Mouse (Mus musculus): ENCODE measurements around the gene Dhx58. TPM values are rescaled to one million over a fixed set of nuclear protein-coding genes. Genes with fewer than 3 reads are reported as not detected.

Dhx58 gene
- 5.9 and 6.5 TPM in 2 replicates for polyA plus RNA-seq (2012; rRNA removed)

DNA sequence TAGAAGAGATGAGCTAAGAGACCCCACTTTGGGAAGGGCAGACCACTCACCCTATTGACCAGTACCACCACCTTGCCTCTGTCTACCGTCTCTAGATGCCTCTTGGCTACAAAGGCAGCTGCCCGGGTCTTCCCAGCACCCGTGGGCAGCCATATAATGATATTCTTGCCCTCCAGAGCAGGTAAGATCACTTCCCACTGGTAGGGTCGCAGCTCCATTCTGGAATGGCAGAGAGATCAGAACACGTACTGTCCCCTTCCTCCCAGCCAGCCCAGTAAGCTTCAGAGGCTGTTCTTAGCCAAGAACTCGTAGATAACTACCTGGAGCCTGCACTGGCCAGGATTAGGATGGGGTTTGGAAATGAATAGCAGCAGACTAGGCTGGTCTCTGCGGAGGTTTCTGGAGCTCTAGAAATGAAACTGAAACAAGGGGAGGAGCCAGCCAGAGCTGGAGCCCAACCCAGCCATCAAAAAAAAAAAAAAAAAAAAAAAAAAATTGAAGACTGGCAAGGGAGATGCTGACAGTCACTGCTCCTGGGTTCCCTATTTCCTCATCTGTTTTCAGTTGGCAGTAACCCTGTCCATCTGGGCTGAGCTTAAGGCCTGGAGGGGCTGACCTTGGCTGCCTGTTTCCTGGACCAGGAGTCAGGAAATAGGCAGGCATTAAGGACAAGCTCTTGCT, at the start of gene Dhx58:
Gene Dhx58, minus strand, starts transcription at position 421 of the 681 bp plus-strand sequence.
- no peak for DNase-seq (ENCODE audit: low read depth)

DNA sequence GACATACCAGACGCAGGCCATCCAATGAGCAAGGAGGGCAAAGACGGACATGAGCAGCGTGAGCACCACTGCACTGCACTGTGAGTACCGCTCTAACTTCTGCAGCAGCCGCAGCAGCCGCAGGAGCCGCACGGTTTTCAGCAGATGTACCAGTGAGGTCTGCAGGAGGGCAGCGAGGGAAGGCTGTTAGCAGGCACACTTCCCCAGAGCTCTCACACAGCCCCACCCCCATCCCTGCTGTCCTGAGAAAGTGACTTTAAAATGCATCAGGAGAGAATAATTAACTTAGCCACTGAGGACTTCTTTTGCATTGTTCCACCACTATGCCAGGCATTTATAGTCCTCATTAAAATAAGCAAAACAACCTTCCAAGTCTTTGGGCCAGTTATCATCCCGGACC, 48.2 kb upstream of the Dhx58 start:
- DNase-seq (ENCODE audit: low read depth) = no peak

DNA sequence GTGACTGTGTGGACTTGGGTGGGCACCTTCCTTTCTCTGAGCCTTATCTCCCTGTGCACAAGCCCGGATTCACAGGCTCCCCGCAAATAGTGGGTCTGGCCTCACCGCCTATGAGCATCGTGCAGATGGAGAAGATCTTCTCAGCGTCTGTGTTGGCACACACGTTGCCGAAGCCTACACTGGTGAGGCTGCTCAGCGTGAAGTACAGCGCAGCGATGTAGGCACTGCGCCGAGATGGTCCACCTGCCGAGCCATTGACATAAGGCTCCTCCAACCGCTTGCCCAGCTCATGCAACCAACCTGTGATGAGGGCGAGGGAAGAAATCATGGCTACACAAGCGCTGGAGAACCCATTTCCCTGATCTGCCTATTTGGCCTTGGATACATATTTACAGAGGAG, 46.1 kb upstream of the Dhx58 start:
- no peak for DNase-seq (ENCODE audit: low read depth)

DNA sequence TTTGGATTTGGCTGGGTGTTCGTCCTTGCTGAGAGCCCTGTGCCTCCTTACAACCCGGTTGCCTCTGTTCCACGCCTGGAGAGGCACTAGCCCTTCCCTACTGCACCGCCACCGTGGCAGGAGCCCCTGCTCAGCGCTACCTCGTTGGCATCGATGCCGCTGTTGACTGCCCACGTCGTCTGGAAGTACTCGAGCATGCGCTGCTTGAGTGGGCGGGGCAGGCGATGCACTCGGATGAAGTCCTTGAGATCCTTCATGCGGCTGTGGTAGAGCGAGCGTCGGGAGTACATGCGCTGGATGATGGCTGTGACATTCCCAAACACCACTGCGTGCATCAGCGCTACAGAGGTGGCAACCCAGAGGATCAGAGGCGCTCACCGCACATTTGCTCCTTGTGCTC, 45.4 kb upstream of the Dhx58 start:
- no peak for DNase-seq (ENCODE audit: low read depth)

DNA sequence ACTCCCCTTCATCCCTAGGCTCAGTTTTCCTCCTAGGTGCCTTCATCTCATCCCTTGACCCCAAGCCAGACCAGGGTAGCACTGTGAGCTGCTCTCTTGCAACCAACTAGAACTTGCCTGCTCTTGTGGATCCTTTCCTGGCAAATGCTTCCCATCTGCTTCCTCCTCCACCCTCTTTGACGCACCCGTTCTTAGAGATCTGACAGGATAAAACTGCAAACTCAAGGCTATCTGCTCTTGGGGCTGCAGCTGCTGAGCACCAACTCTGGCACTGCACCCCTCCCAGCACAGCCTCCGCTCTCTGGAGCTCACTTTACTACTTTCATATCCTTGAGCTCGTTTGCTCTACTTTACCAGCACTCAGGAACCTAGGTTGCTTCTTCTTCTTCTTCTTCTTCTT, 44.5 kb upstream of the Dhx58 start:
- DNase-seq (ENCODE audit: low read depth) = no peak

DNA sequence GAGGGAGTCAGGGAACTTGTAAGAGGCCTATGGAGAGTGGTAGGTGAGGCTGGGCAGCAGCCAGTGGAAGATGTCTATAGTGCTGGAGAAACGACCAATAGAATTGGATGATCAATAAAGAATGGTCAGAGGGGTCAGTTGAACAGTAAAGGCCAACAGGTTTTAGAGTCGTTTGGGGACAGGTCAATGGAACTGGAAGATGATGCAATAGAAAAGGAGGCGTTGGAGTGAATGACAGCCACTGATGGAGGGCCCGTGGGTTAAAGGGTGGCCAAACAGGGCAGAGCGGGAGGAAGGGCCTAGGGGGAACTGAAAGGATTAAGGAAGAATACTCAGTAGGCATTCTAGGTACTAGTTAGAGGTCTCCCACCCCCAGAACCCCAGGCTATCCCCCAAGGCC, 43.0 kb upstream of the Dhx58 start:
- DNase-seq (ENCODE audit: low read depth) = no peak

DNA sequence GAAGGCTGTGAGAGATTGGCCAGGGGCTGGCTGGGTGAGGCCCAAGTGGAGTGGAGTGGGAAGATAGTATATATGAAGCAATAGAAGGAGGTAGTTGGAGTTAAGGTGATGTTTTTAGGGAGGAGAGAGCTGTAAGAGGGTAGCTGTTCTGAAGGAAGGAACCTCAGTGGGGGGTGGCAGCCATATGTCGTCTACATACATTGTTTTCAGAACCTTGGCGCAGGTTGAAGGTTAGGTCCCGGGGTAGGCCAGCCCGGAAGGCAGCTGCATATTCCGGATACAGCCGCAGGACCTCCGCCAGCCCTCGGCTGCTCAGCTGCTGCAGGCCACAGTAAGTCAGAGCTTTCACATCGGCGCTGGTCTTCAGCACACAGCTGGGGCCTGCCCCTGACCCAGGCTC, 42.5 kb upstream of the Dhx58 start:
- no peak for DNase-seq (ENCODE audit: low read depth)

DNA sequence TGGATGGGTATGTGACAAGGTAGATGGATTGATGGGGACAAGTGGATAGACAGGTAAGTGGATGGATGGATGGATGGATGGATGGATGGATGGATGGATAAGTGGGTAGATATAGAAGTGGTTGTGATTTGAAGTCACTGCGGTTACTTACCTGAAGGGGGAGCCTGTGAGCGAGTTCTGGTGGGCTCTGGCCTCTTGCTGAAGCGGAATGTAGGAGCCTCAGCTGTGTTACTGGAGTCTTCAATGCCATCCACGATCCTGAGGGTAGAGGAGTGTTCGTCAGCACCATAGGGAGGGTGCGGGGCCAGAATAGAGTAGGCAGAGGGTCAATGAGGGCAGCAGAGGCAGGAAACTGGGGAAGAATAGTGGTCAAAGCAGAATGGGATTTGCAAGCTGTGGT, 41.0 kb upstream of the Dhx58 start:
- DNase-seq (ENCODE audit: low read depth) = no peak

DNA sequence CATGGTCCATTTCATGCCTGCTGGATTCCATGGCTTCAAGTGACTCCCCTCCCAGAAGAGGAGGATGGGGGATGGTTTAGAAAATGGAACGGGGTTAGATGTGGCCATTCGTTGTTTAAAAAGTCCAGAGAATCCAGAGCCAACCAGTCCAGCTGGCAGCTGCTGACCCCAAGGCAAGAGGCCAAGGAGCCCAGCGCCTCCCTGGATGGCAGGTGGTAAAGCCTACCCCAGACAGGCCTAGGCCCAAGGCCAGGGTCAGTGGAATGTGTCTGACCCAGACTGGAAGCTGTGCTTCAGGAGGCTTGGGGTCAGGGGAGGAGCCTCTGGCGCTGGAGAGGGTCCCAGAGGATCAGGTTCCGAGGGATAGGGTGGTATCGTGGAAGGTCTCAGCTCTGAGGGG, 37.3 kb upstream of the Dhx58 start:
- no peak for DNase-seq (ENCODE audit: low read depth)

DNA sequence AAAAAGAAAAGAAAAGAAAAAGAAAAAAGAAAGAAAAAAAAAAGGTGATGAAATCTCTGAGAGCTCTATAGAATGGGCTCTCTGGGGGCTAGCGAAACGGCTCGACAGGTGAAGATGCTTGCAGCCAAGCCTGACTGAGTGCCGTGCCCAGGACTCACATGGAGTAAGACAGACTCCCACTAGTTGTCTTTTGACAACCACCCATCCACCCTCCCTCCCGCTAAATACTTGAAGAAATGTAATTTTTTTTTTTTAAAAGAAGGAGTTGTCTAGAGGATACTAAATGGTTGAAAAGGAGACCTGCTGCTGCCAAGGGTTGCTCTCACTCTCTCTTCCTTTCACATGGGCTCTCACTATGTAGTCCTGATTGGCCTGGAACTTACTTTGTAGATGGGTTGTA, 34.7 kb upstream of the Dhx58 start:
- DNase-seq (ENCODE audit: low read depth) = no peak

DNA sequence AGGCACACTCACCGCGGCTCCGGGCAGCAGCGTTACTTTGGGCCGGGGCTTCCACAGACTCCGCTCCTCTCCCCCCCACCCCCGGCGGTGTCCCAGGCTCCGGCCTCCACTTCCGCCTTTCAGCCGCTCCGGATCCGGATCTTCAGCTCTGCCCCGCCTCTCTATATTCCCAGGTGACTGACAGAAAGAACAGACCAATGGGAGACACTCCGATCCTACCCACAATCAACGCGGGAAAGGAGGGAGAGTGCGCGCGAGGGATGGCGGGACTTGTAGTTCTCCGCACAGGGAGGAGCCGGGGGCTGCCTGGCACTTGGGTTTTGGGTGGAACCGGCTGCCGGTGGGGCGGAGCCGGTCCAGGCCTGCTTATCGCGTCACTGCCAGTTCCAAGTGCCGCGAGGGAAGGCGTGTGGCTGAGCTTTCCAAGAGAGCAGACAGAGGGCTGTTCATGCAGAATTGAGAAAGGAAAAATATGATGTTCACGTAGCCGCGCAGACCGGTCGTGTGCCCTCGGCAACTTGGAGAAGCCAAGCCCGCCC, 34.1 kb upstream of the Dhx58 start, which contains the start of gene Rab5c:
Gene Rab5c, minus strand, starts transcription at position 150 of the 539 bp plus-strand sequence.
- DNase-seq (ENCODE audit: low read depth) = peak; percentile 87

DNA sequence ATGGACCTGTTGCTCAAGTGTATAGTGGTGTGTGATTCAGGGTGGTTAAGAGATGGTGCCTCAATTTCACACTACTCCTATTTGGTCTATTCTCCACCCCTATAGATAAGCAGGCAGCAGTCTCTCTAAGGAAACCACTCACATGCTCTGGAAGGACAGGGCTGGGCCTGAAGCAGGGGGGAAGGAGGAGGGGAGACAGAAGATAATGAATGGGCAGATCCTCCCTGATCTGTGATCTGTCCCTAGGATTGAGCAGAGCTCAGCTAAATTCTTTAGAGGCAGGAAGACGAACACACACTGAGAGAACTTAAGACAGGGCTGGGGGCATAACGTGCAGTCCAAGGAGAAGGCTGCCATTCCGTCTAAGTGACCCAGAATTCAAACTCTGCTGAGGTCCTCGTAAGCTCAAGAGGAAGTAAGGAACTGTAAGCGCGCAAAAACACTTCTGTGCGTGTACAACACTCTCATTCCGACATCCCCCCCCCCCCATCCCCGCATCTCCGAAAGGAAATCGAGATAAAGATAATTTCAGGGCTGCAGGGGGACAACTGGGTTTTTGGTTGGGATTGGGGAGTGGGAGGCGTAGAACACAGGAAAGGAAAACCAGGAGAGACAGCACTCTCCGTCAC, 33.1 kb upstream of the Dhx58 start:
- DNase-seq (ENCODE audit: low read depth) = no peak

DNA sequence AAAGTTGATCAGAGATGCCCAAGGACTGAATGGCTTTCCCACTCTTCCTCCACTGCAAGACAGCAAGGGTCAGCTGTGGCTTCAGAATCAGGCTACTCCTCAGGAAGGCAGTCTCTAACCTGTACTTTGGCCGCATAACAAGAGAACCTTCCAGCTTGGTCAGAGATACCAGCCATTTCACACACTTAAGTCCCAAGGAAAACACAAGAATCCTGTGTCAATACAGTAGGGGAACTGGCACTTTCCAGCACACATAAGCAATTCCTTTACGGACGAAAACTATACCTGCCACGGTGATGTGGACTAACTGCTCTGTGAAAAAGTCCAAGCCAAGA, 32.6 kb upstream of the Dhx58 start:
- DNase-seq (ENCODE audit: low read depth) = no peak

DNA sequence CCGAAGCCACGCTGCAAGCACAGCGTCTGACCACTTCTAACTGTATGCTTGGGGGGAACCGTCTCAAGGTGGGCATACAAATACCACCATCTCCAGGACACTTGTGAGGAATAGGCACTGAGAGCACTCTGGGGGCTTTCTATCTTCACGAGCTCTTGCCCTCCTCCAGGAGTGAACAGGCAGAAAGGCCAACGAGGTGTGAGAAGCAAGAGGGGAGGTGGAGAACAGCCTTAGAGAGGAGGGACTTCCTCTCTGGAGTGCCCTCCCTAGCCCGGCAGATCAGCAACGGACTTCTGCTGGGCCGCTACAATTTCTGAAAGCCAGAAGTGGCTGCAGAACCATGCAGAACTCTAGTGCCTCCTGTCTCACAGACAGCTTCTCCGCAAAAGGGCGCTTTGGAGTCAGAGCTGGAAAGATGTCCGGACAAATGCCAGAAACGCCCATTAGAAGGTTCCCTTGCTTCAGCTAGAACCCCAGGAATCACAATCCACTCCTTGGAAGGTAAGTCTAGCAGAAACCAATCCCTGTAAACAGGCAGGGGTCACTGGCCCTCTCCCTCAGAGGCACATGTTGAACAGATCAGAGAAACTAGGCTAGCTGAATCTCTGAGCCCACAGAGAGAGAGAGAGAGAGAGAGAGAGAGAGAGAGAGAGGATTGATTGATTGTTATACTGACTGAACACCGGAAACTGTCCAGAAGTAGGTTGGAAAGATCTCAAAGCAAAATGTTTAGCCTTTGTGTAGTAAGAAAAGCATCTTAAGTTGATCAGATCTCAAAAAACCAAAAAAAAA, 32.1 kb upstream of the Dhx58 start:
- DNase-seq (ENCODE audit: low read depth) = no peak

DNA sequence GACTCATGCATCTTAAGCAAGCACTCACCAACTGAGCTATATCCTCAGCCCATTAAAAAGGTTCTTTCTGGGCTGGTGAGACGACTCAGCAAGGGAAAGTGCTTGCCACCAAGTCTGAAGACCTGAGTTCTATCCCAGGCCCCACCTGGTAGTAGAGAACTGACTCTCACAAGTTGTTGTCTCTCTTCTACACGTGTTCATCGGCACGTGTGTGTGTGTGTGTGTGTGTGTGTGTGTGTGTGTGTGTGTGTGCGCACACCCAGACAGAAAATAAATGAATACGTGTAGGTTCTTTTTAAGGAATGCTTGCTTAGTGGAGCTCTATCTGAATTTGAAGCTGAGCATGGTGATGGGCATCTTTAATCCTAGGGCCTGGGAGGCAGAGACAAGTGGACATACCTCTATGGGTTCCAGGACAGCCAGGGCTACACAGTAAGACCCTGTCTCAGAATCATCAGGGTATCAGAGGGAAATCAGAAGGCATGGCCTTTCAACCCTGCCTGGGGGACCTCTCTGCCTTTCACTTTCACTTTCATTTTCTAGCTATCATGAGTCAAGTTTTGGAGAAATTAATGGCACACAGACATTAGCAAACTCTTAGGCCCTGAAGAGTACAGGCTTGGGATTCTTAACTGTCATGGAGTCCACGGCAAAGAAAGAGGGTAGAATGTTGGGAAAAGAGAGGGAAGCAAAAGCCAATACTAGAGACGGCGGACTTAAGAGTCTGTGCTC, 31.2 kb upstream of the Dhx58 start:
- no peak for DNase-seq (ENCODE audit: low read depth)

DNA sequence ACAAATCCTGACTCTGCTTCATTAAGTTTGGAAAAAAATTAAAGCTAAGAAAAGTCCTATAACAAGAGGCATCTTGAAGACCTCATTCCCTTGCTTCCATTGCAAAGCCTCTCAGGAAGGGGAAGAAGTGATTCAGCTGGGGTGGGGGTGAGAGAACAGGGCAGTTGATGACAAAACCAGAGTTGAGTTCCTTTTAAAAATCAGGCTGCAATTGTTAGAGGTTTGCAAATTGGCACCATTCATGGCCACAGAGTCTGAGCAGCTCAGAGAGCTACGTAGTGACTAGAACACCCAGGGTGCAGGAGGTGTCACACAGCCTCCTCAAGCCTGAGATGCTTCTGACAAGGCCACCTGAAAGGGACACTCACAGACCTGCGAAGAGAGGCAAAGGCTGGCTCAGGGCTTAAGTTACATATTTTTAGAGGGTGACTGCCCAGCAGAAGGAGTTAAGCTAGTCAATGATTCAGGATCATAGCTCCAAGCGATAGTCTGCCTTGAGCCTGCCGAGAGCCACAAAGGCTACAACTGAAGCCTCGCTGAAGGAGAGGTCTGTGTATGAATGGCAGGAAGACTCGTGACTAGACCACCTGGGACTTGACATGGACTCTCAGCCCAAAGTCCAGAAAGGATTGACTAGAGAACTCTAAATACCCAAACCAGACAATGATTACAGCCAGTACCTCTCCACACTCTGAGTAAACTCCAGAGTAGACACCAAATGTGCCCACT, 26.6 kb upstream of the Dhx58 start:
- no peak for DNase-seq (ENCODE audit: low read depth)

DNA sequence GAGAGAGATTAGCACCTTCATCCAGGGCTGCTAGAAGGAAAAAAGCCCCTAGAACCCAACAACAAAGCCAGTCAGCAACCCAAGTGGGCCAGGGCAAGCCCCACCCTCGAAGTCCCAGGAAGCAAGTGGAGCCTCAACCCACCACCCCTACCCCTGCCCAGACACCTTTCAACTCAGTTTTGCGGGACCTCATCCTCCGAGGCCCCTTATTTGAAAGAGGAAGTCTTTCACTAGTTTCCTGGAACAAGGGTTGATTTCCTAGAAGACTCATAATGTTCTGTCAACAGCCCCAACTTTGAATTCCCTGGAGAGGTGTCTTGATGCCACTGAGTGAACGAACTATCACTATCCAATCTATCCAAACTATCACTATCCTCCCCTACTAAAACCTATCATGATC, 25.9 kb upstream of the Dhx58 start:
- DNase-seq (ENCODE audit: low read depth) = no peak

DNA sequence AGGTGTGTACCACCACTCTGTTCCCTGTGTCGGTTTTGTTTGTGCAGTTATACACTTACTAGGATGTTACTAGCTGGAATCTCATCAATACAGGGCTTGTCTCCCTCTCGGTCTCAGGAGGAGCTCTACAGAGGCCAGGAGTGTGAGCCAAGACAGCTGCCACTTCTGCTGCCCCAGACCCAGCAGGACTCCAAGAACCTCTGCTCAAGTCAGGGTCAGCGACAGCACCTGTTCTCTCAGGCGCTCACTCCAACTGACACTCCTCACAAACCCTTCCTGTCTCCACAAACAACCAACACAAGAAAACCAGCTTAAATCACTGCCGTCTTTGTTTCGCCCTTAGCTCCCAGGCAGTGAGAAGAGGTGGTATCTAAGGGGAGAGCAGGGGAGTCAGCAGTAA, 24.5 kb upstream of the Dhx58 start:
- DNase-seq (ENCODE audit: low read depth) = no peak

DNA sequence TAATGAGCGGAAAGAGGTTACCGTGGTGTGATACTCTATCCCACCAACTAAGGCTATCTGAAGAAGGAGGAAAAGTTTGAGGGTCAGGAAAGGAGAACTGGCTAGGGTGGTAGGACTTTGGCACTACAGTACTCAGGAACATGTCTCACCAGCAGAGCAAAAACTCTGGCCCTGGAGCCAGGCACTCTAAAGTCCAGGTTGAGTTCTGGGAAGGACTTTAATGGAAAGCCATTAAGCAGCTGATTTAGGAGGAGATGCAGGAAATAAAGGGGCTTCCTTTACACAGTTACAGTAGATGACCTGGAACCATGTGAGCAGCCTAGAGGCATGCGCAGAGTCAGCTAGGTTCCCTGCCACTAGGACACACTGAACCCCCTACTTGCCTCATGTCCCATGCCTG, 23.1 kb upstream of the Dhx58 start:
- DNase-seq (ENCODE audit: low read depth) = no peak

DNA sequence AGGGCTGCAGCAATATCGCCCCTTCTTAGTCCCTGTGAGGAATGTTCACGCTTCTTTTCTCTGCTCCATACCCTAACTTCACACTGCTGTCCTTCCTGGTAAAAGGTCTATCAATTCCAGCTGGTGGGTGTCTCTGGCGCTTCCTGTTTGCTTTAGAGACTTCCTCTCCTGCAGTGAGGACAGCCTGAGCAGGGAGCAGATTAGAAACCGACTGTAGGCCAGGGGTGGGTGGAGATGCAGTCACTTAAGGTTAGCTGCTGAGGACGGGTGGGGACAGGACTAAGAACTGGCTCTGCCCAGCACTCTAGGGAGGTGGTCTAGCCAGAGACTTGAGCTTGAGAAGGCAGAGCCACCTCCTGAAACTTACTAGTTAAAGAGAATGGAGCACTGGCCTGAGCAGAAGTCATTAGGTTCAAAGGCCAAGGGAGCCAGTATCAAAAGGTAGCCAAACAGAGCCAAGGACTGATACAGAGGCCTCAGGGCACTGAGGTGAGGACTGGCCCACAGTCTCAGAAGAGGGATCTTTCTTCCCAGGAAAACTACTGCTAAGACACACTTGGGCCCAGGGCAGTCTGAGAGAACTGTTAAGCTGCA, 20.9 kb upstream of the Dhx58 start:
- no peak for DNase-seq (ENCODE audit: low read depth)

DNA sequence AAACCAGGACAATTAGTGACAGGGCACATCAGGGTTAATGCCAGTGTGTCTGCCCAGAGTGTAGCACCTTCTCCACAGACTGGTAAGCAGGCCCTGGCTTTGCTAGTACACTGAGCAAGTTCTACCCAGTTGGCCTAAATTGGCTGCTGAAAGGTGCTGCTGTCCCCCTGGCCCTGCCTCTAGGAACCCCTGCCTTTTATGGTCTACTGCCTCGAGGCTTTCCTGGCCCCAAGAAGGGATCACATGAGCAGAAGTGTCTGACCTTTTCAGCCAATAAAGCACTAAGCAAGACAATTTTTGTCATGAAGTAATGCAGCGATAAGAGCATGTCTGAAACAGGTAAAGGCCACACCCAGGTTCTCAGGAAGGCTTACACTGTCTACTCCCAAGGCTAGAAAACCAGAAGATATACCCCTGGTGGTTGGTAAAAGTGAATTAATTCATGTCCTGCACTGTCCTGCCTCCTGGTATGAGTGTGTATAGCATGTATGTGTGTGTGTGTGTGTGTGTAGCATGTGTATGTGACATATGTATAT, 18.5 kb upstream of the Dhx58 start:
- DNase-seq (ENCODE audit: low read depth) = no peak
